ENCODE assay signal across 9 mouse cellular contexts in the genomic region with DNA sequence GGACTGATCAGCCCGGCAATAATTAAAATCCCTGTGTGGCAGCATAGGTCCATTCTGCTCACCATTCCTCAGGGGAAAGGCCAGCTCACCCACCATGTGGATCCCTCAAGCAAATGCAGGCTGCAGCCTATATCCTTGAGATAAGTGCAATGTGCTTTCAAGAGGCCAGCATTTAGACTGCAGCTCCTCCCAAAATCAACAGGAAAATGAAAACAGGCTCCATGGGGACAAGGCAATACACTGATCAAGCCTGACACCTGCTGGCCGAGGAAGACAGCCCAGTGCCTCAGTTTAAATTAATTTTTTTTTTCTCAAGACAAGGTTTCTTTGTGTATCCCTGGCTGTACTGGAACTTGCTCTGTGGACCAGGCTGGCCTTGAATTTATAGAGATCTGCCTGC. TPM values are rescaled to one million over a fixed set of nuclear protein-coding genes. Genes with fewer than 3 reads are reported as not detected.
A peak's percentile ranks its signal among the peaks of the same experiment; 100 is the strongest.
DNase-seq lines count a peak whose midpoint lies in the region; ATAC-seq and TF ChIP-seq lines count a peak whose summit lies in the region.
"Had no signal": no experiment of that assay in that cellular context is flagged by ENCODE, and none has a peak within 500 bp of the region (broad histone marks: within the 10 kb centered on the region; RNA-seq: fewer than 3 reads in every experiment).

No protein-coding gene starts in this region.

- TF ChIP-seq EP300 in liver, postnatal 0 days (IDR thresholded peaks at IDR 0.05; ENCODE audit: low read depth): no peak

- no peak overlapping the region for H3K9ac ChIP-seq in intestine, embryonic 14.5 days (ENCODE audit: low read length)
- H3K9ac ChIP-seq in intestine, embryonic 15.5 days: no peak overlapping the region
- H3K9ac ChIP-seq in liver, postnatal 0 days (replicated peaks): no peak overlapping the region
- H3K9ac ChIP-seq: embryonic facial prominence, embryonic 12.5 days had no signal

- H3K27me3 ChIP-seq in intestine, embryonic 14.5 days (replicated peaks; ENCODE audit: control insufficient read depth, insufficient read depth, low read length): no peaks in the 10 kb centered on the region
- H3K27me3 ChIP-seq in intestine, embryonic 15.5 days (replicated peaks): no peaks in the 10 kb centered on the region
- no peaks in the 10 kb centered on the region for H3K27me3 ChIP-seq in liver, postnatal 0 days (ENCODE audit: insufficient read depth, low read length)
- H3K27me3 ChIP-seq: embryonic facial prominence, embryonic 12.5 days had no signal

- no peak overlapping the region for H3K4me2 ChIP-seq in intestine, embryonic 14.5 days (ENCODE audit: low read length)
- no peak overlapping the region for H3K4me2 ChIP-seq in intestine, embryonic 15.5 days (replicated peaks)
- no peak overlapping the region for H3K4me2 ChIP-seq in liver, postnatal 0 days (ENCODE audit: low read depth, low read length)
- H3K4me2 ChIP-seq: embryonic facial prominence, embryonic 12.5 days had no signal

- peaks cover 65% of the 10 kb centered on the region for H3K36me3 ChIP-seq in intestine, embryonic 14.5 days (ENCODE audit: control insufficient read depth, insufficient read depth, low read length)
- peaks cover 26% of the 10 kb centered on the region for H3K36me3 ChIP-seq in intestine, embryonic 15.5 days
- H3K36me3 ChIP-seq in liver, postnatal 0 days (replicated peaks; ENCODE audit: insufficient read depth, low read length): peaks cover 26% of the 10 kb centered on the region

- H3K27ac ChIP-seq in intestine, embryonic 14.5 days (ENCODE audit: low read depth): no peak overlapping the region
- H3K27ac ChIP-seq in intestine, embryonic 15.5 days: no peak overlapping the region
- no peak overlapping the region for H3K27ac ChIP-seq in liver, postnatal 0 days (ENCODE audit: low read depth)
- H3K27ac ChIP-seq: embryonic facial prominence, embryonic 12.5 days had no signal

- ATAC-seq in intestine, embryonic 14.5 days (replicated peaks; ENCODE audit: low FRiP score, low TSS enrichment, low read depth): no peak
- ATAC-seq in intestine, embryonic 15.5 days: no peak
- ATAC-seq in common myeloid progenitor, adult 5-6 weeks (replicated peaks; ENCODE audit: low read depth, poor library complexity, severe bottlenecking): peak; percentile 93
- peak; percentile 35 for ATAC-seq in inflammation-experienced regulatory T-cells, adult 6 months
- 0 out of 2 replicates have a peak, but pooled peaks have one; percentile 27 for ATAC-seq in liver, postnatal 0 days

- H3K4me3 ChIP-seq in intestine, embryonic 14.5 days (ENCODE audit: low read depth, low read length): no peak overlapping the region
- H3K4me3 ChIP-seq in intestine, embryonic 15.5 days (replicated peaks): no peak overlapping the region
- H3K4me3 ChIP-seq in liver, postnatal 0 days (ENCODE audit: low read depth, low read length): no peak overlapping the region
- H3K4me3 ChIP-seq: embryonic facial prominence, embryonic 12.5 days had no signal

- 59% methylated on average over 2 of the region's 2 CpGs for WGBS in intestine, embryonic 14.5 days
- WGBS in intestine, embryonic 15.5 days: 65% methylated on average over 2 of the region's 2 CpGs
- 58% methylated on average over 2 of the region's 2 CpGs for WGBS in liver, postnatal 0 days (ENCODE audit: insufficient replicate concordance)

- H3K9me3 ChIP-seq in intestine, embryonic 14.5 days (ENCODE audit: control insufficient read depth, low read length): no peaks in the 10 kb centered on the region
- H3K9me3 ChIP-seq in intestine, embryonic 15.5 days: no peaks in the 10 kb centered on the region
- no peaks in the 10 kb centered on the region for H3K9me3 ChIP-seq in liver, postnatal 0 days (ENCODE audit: low read length)
- H3K9me3 ChIP-seq: embryonic facial prominence, embryonic 12.5 days had no signal

- no peaks in the 10 kb centered on the region for H3K4me1 ChIP-seq in intestine, embryonic 14.5 days (replicated peaks; ENCODE audit: control insufficient read depth, insufficient read depth, low read length)
- H3K4me1 ChIP-seq in intestine, embryonic 15.5 days (replicated peaks): no peaks in the 10 kb centered on the region
- H3K4me1 ChIP-seq in liver, postnatal 0 days (ENCODE audit: insufficient read depth): no peaks in the 10 kb centered on the region
- H3K4me1 ChIP-seq: embryonic facial prominence, embryonic 12.5 days had no signal

- TF ChIP-seq CTCF in liver, postnatal 0 days (IDR thresholded peaks at IDR 0.05; ENCODE audit: low read depth): peak; percentile 71

- DNase-seq in intestine, embryonic 14.5 days (ENCODE audit: low spot score): peak; percentile 68
- peak; percentile 67 for DNase-seq in MN1 (ENCODE audit: low spot score)
- DNase-seq in liver, postnatal 0 days: peak; percentile 49
- peak; percentile 53 for DNase-seq in retina, embryonic 14.5 days (ENCODE audit: low spot score)
- DNase-seq in gastrocnemius, postnatal 25 days: no peak

RNA-seq across cellular contexts. Expression of a gene that starts 24.9 kb away (rescaled TPM):
- polyA plus RNA-seq in intestine, embryonic 14.5 days (2014; fragmentation: Nextera tagmentation; extraction: Ambion mirVana): 36.3 and 44.2 TPM in 2 replicates
- 30.5 and 31.5 TPM in 2 replicates for polyA plus RNA-seq in intestine, embryonic 15.5 days (2015; fragmentation: Nextera tagmentation; extraction: Ambion mirVana)
- total RNA-seq in common myeloid progenitor, adult 5-6 weeks (2017): 58.8 and 61.9 TPM in 2 replicates
- polyA plus RNA-seq in inflammation-experienced regulatory T-cells, adult 6 months (2017; shearing (Covaris generic)): 1 to 10 TPM; 4.1 to 9.8 (median 9.6) TPM
- 5.3 and 6.0 TPM in 2 replicates for polyA plus RNA-seq in liver, postnatal 0 days (2015; fragmentation: Nextera tagmentation; extraction: Ambion mirVana)
- total RNA-seq in gastrocnemius, postnatal 25 days (2021): 10 to 100 TPM in 1 of 2 experiments, 1 to 10 TPM in 1; 8.4 to 11.2 TPM

RNA-seq across cellular contexts. Expression of a gene that starts 28.9 kb away (rescaled TPM):
- 29.6 and 31.1 TPM in 2 replicates for polyA plus RNA-seq in intestine, embryonic 14.5 days (2014; fragmentation: Nextera tagmentation; extraction: Ambion mirVana)
- 31.8 and 34.9 TPM in 2 replicates for polyA plus RNA-seq in intestine, embryonic 15.5 days (2015; fragmentation: Nextera tagmentation; extraction: Ambion mirVana)
- 22.5 and 23.4 TPM in 2 replicates for total RNA-seq in common myeloid progenitor, adult 5-6 weeks (2017)
- polyA plus RNA-seq in inflammation-experienced regulatory T-cells, adult 6 months (2017; shearing (Covaris generic)): 10 to 100 TPM; 15.2 to 28.3 (median 18.7) TPM
- polyA plus RNA-seq in liver, postnatal 0 days (2015; fragmentation: Nextera tagmentation; extraction: Ambion mirVana): 9.6 and 10.9 TPM in 2 replicates
- 10 to 100 TPM in 1 of 2 experiments, 1 to 10 TPM in 1; 9.5 to 10.1 TPM for total RNA-seq in gastrocnemius, postnatal 25 days (2021)

Comparison
In these comparisons a context has a peak if more than half of its experiments do, and no peak if none do; other contexts are left out.
1. ATAC-seq: peak in common myeloid progenitor, adult 5-6 weeks (single experiment), inflammation-experienced regulatory T-cells, adult 6 months (single experiment) and liver, postnatal 0 days (single experiment); none in intestine, embryonic 14.5 days (single experiment) and intestine, embryonic 15.5 days (single experiment).